Mouse (Mus musculus) heart, embryonic 10.5 days (tissue): ENCODE data around the gene Kmt2d. TPM values are rescaled to one million over a fixed set of nuclear protein-coding genes. Genes with fewer than 3 reads are reported as not detected.

Experiments
- DNase-seq: peaks from one replicate; pipeline ENCODE4 v3.0.0-alpha.2; 2017; ENCODE audit warnings: low spot score
- H3K27ac ChIP-seq: fragments of 300-500 bp; sonication (generic); 2 replicates; pipeline ENCODE4 v1.5.1; 2016; ENCODE audit warnings: mild to moderate bottlenecking
- H3K27me3 ChIP-seq: fragments of 300-500 bp; sonication (generic); 2 replicates; pipeline ENCODE4 v1.6.1; 2016; ENCODE audit warnings: mild to moderate bottlenecking; ENCODE audit not compliant: poor library complexity, insufficient read depth, severe bottlenecking
- H3K36me3 ChIP-seq: fragments of 300-500 bp; sonication (generic); 2 replicates; pipeline ENCODE4 v1.6.1; 2016; ENCODE audit warnings: mild to moderate bottlenecking, moderate library complexity
- H3K4me1 ChIP-seq: fragments of 300-500 bp; sonication (generic); 2 replicates; pipeline ENCODE4 v1.6.1; 2016; ENCODE audit warnings: mild to moderate bottlenecking
- H3K4me3 ChIP-seq: fragments of 300-500 bp; sonication (generic); 2 replicates; pipeline ENCODE4 v1.5.1; 2016; ENCODE audit warnings: mild to moderate bottlenecking, moderate library complexity
- H3K9me3 ChIP-seq: fragments of 300-500 bp; sonication (generic); 2 replicates; pipeline ENCODE4 v1.6.1; 2016; ENCODE audit warnings: mild to moderate bottlenecking, moderate library complexity
- WGBS: fragments of 180-500 bp; shearing (Covaris S2); methylation state at CpG from one replicate; pipeline ENCODE4 v1.1.7; 2016; 5-methylcytosine and 5-hydroxymethylcytosine counted together
- polyA plus RNA-seq: library from polyadenylated mRNA; unstranded; fragments of >200 nt; fragmentation: Nextera tagmentation; extraction: Ambion mirVana; gene quantifications from 2 replicates; pipeline ENCODE4 v1.2.1, GENCODE M21; 2016

Gene Kmt2d
- polyA plus RNA-seq, 1 experiment from 2014 or later: 12.0 TPM

DNA sequence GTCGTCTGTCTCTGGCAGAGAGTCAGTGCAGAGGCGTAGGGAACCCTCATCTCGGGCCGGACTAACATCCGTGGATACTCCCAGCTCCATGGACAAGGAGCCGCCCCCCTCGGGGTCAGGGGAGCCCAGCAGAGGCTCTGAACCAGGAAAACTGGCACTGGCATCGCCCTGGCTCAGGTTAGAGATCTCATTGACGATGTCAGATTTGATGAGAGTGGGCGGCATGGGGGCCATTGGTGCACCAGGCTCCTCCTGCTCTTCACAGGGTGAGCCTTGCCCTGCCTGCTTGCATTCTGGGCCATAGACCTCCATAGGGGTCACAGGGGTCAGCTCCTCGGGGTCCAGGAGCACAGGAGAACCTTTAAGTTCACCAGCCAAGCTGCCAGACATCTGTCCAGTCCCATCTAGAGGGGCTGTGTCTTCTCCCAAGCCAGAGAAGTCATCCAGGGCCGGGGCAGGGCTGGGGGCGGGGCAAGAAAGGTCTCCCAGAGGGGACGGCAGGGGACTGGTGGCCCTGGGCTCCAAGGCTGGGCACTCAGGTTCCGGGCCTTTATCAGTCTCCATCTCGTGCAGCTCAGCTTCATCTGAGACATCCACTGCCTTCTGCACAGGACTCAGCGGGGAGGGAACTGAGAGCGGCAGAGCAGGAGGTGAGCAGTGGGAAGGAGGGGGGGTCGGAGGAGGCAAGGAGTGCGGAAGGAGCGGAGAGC is 9.1 kb downstream of the Kmt2d start:
- no peaks in the 10 kb centered on the region for H3K27me3 ChIP-seq
- peaks cover 99% of the 10 kb centered on the region for H3K36me3 ChIP-seq
- no peaks in the 10 kb centered on the region for H3K9me3 ChIP-seq
- no peaks in the 10 kb centered on the region for H3K4me1 ChIP-seq
- 89% methylated on average over 21 of the region's 21 CpGs for WGBS
- H3K4me3 ChIP-seq: no peak overlapping the region
- DNase-seq: no peak
- H3K27ac ChIP-seq: no peak overlapping the region

DNA sequence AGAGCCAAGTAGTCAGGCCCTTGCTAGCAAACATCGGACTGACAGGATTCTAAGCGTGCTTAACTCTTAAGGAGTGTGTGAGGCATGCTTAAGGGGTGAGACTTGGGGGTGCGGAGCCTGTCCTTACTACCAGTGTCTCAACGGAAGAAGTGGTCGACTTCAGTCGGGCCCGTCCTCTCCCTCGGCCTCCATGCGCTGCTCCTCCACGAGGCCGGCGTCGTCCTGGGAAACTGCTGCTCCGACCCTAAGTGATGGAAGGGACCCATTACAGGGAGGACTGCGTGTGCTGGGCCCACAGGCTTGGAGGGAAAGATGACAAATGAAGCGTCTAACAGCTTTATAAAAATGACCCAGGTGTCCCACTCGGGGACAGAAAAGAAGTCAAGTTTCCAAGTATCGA is 10.1 kb downstream of the Kmt2d start:
- no peaks in the 10 kb centered on the region for H3K27me3 ChIP-seq
- H3K36me3 ChIP-seq: peaks cover 99% of the 10 kb centered on the region
- no peaks in the 10 kb centered on the region for H3K9me3 ChIP-seq
- 94% methylated on average over 18 of the region's 18 CpGs for WGBS
- DNase-seq: no peak
- H3K4me1 ChIP-seq: no peaks in the 10 kb centered on the region
- no peak overlapping the region for H3K27ac ChIP-seq
- H3K4me3 ChIP-seq: no peak overlapping the region

DNA sequence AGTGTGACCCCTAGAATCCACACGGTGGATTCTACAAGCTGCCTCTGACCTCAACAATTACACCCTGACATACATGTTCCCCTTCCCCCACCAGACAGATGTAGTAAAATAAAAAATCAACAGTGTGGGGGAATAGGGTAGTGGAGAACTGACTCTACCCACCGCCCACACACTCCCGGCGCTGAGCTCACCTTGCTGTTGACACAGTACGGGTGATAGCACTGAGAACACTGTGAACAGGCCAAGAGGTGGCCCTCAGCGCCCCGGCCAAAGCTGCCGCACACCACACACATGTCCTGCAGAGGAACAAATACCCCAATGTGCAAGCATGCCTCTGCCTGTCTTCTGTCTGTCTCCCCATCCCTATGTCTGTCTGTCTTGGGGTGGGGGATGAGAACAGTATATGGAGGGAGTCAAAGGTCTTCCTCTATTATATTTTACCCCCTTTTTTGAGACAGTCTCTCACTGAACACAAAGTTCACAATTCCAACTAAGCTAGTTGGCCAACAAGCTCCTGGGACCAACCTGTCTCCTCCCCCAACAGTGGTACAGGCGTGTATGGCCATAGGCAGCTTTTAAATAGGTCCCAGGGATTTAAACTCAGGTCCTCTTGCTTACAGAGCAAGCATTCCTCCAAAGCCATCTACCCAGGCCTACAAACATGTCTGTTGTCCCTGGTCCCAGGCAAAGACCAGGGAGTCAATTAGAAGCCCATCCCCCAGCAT is 11.5 kb downstream of the Kmt2d start:
- H3K27me3 ChIP-seq: no peaks in the 10 kb centered on the region
- no peaks in the 10 kb centered on the region for H3K4me1 ChIP-seq
- no peaks in the 10 kb centered on the region for H3K9me3 ChIP-seq
- no peak overlapping the region for H3K27ac ChIP-seq
- 82% methylated on average over 9 of the region's 9 CpGs for WGBS
- peaks cover 99% of the 10 kb centered on the region for H3K36me3 ChIP-seq
- H3K4me3 ChIP-seq: no peak overlapping the region
- no peak for DNase-seq

- H3K36me3 ChIP-seq: peaks cover 99% of the 10 kb centered on the region
- DNase-seq: no peak
- H3K4me3 ChIP-seq: no peak overlapping the region
- 93% methylated on average over 16 of the region's 16 CpGs for WGBS
- H3K9me3 ChIP-seq: no peaks in the 10 kb centered on the region
- H3K4me1 ChIP-seq: peaks cover 4% of the 10 kb centered on the region; the same call in 1 of the 2 replicates
- H3K27me3 ChIP-seq: no peaks in the 10 kb centered on the region
- H3K27ac ChIP-seq: no peak overlapping the region
Measured at GRCm38 (mm10) chr15:98854214-98854613, 16.8 kb downstream of the Kmt2d start.

- Histone ChIP-seq H3K9me3 (no peaks in the 10 kb centered on the region), H3K27ac (peak overlapping the region; percentile 4; the same call in 1 of the 2 replicates), H3K4me1 (peaks cover 4% of the 10 kb centered on the region; the same call in 1 of the 2 replicates), H3K4me3 (no peak overlapping the region), H3K36me3 (peaks cover 100% of the 10 kb centered on the region), H3K27me3 (no peaks in the 10 kb centered on the region)
- no peak for DNase-seq
- WGBS: 92% methylated on average over 28 of the region's 28 CpGs
Measured at GRCm38 (mm10) chr15:98853161-98853937, 17.7 kb downstream of the Kmt2d start.

DNA sequence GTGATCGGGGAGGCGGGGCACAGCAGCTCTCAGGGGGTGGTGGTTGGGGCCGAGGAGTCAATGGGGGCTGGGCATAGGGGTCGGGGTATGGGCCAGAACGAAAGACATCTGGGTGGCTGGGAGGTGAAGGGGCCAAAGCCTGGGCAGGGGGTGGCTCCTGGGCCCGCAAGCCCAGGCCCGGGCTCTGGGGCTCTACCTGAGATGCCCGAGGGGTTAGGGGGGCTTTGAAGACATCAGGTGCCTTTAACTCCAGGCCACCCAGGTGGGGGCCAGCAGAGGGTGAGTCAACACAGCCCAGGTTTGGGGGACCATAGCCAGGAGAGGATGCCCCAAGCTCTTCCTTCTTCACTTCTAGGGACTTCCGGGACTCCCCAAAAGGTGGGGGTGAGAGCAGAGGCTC is 18.3 kb downstream of the Kmt2d start:
- WGBS: 84% methylated on average over 9 of the region's 9 CpGs
- Histone ChIP-seq H3K27me3 (no peaks in the 10 kb centered on the region), H3K27ac (no peak overlapping the region), H3K4me3 (no peak overlapping the region), H3K36me3 (peaks cover 100% of the 10 kb centered on the region), H3K9me3 (no peaks in the 10 kb centered on the region), H3K4me1 (peaks cover 4% of the 10 kb centered on the region; the same call in 1 of the 2 replicates)
- no peak for DNase-seq

DNA sequence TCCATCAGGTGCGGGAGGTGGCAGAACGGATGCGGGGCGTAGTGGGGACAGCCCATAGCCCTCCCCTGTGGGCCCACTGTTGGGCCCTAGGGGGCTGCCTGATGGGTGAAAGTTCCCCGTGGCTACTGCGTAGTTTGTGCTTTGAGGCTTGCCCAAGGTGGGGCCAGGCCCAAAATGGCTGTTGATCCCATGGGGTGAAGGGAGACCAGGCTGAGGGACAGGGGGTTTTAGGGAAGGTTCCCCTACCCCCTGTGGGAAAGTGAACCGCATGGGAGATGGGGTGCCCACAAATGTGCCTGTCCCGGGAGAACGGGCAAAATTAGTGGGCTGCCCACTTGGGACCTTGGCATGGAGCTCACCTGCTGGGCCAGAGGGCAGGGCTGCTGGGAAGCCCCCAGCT is 18.9 kb downstream of the Kmt2d start:
- Histone ChIP-seq H3K36me3 (peaks cover 100% of the 10 kb centered on the region), H3K4me1 (peaks cover 4% of the 10 kb centered on the region; the same call in 1 of the 2 replicates), H3K27ac (no peak overlapping the region), H3K27me3 (no peaks in the 10 kb centered on the region), H3K9me3 (no peaks in the 10 kb centered on the region), H3K4me3 (no peak overlapping the region)
- WGBS: 94% methylated on average over 9 of the region's 9 CpGs
- no peak for DNase-seq

- Histone ChIP-seq H3K27ac (no peak overlapping the region), H3K4me1 (peaks cover 4% of the 10 kb centered on the region; the same call in 1 of the 2 replicates), H3K36me3 (peaks cover 100% of the 10 kb centered on the region), H3K27me3 (no peaks in the 10 kb centered on the region), H3K4me3 (no peak overlapping the region), H3K9me3 (no peaks in the 10 kb centered on the region)
- WGBS: 92% methylated on average over 21 of the region's 21 CpGs
- no peak for DNase-seq
Measured at GRCm38 (mm10) chr15:98851229-98851818, 19.7 kb downstream of the Kmt2d start.

- DNase-seq: no peak
- H3K27me3 ChIP-seq: no peaks in the 10 kb centered on the region
- WGBS: 90% methylated on average over 14 of the region's 14 CpGs
- H3K36me3 ChIP-seq: peaks cover 100% of the 10 kb centered on the region
- peaks cover 4% of the 10 kb centered on the region; the same call in 1 of the 2 replicates for H3K4me1 ChIP-seq
- H3K27ac ChIP-seq: no peak overlapping the region
- H3K4me3 ChIP-seq: no peak overlapping the region
- H3K9me3 ChIP-seq: no peaks in the 10 kb centered on the region
Measured at GRCm38 (mm10) chr15:98850668-98851067, 20.3 kb downstream of the Kmt2d start.

DNA sequence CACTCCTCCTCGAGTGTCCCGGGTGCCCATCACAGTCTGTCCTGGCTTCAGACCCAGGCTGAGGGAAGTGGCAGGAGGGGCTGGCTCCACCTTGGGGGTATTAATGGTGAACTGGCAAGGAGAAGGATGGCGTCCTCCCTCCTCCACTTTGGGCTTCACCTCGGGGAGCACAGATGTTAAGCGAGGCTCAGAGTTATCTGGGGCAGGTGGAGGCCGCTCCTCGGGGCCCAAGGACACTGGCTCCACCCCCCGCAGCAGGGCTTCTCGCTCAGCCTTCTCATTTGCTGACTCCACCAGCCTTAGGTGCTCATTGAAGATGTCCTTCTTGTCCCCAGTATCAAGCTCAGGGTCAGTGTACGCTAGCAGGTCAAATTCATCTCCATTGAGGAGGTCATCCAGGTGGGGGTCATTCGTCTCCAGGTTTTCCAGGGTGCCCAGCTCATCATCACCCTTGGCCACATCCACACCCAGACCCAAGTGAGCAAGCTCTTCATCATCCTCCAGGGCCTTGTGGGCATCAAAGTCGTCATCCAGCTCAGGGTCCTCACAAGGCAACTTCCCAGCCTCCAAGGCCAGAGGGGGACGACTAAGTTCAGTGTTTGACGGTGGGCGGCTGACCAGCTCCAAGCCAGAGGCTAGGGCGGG is 20.9 kb downstream of the Kmt2d start:
- DNase-seq: no peak
- H3K36me3 ChIP-seq: peaks cover 100% of the 10 kb centered on the region
- H3K27me3 ChIP-seq: no peaks in the 10 kb centered on the region
- H3K4me1 ChIP-seq: peaks cover 4% of the 10 kb centered on the region; the same call in 1 of the 2 replicates
- H3K4me3 ChIP-seq: no peak overlapping the region
- WGBS: 88% methylated on average over 16 of the region's 16 CpGs
- H3K9me3 ChIP-seq: no peaks in the 10 kb centered on the region
- H3K27ac ChIP-seq: no peak overlapping the region

DNA sequence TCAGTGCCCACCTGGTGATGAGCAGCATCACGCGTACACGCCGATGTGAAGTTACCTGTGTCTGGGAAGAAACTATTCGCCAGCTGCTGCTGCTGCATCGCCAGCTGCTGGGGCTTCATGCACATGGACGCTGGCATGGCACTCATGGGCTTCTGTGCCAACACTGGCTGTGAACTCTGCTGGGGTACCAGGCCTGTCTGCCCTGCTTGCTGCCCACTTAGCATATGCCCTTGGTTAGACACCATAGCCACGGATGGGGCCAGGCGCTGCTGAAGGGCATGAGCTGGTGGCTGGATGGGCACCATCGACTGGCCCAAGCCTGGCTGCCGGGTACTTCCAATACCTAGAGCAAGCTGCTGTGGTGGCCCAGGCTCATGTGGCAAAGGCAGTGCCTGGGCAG is 21.8 kb downstream of the Kmt2d start:
- Histone ChIP-seq H3K27me3 (no peaks in the 10 kb centered on the region), H3K27ac (no peak overlapping the region), H3K4me3 (no peak overlapping the region), H3K4me1 (peaks cover 4% of the 10 kb centered on the region; the same call in 1 of the 2 replicates), H3K36me3 (peaks cover 100% of the 10 kb centered on the region), H3K9me3 (no peaks in the 10 kb centered on the region)
- WGBS: 95% methylated on average over 11 of the region's 11 CpGs
- DNase-seq: no peak

DNA sequence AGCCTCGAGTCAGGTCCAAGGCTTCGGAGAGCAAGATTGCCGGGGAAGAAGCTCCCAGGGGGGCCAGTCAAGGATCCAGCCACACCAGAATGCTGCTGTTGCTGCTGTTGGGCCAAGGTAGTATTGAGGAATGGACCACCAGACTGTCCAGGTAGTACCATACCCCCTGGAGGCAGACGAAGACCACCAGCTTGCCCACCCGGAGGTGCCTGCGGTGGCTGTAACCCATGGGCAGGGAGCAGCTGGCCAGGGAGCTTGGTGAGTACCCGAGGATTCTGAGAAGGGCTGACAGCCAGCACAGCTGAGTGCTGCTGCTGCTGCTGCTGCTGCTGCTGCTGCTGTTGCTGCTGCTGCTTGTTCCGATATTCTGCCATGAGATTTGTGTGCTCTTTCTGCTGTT is 24.9 kb downstream of the Kmt2d start:
- no peaks in the 10 kb centered on the region for H3K27me3 ChIP-seq
- 86% methylated on average over 8 of the region's 8 CpGs for WGBS
- H3K4me1 ChIP-seq: peaks cover 4% of the 10 kb centered on the region; the same call in 1 of the 2 replicates
- no peaks in the 10 kb centered on the region for H3K9me3 ChIP-seq
- DNase-seq: no peak
- no peak overlapping the region for H3K4me3 ChIP-seq
- peaks cover 100% of the 10 kb centered on the region for H3K36me3 ChIP-seq
- no peak overlapping the region for H3K27ac ChIP-seq
